Mouse (Mus musculus): ENCODE measurements around the gene Prex1. TPM values are rescaled to one million over a fixed set of nuclear protein-coding genes. Genes with fewer than 3 reads are reported as not detected.
A peak's percentile ranks its signal among the peaks of the same experiment; 100 is the strongest.

The Prex1 gene
- total and polyA plus RNA-seq, 2 experiments from 2014 or later, result 4.0 to 6.2 TPM

- H3K4me2 ChIP-seq (ENCODE audit: low read depth, low read length), result no peak overlapping the region
- H3K9me3 ChIP-seq (replicated peaks; ENCODE audit: control insufficient read depth, low read length), result no peaks in the 10 kb centered on the region
- no peaks in the 10 kb centered on the region for H3K36me3 ChIP-seq (replicated peaks; ENCODE audit: control insufficient read depth, insufficient read depth, low read length)
- no peaks in the 10 kb centered on the region for H3K27me3 ChIP-seq (ENCODE audit: control insufficient read depth, insufficient read depth, low read length)
- H3K4me1 ChIP-seq (ENCODE audit: control insufficient read depth, insufficient read depth), result peaks cover 4% of the 10 kb centered on the region; the same call in 1 of the 2 replicates
- TF ChIP-seq CTCF (IDR thresholded peaks at IDR 0.05; ENCODE audit: low read depth) (no peak), EP300 (IDR thresholded peaks at IDR 0.05; ENCODE audit: low read depth) (no peak)
- no peak for ATAC-seq (ENCODE audit: insufficient read depth, low read depth)
- WGBS, result 48% methylated on average over 3 of the region's 3 CpGs
- no peak for DNase-seq (ENCODE audit: low spot score)
- no peak overlapping the region for H3K9ac ChIP-seq (replicated peaks; ENCODE audit: low read depth, low read length)
- no peak overlapping the region for H3K27ac ChIP-seq (ENCODE audit: low read depth)
- H3K4me3 ChIP-seq (ENCODE audit: low read depth, low read length), result no peak overlapping the region
Observed at GRCm38 (mm10) chr2:166661971-166662370, 51.7 kb downstream of the Prex1 start.

GRCm38 (mm10) chr2:166661498-166661897 is 52.1 kb downstream of the Prex1 start:
- Histone ChIP-seq H3K36me3 (replicated peaks; ENCODE audit: control insufficient read depth, insufficient read depth, low read length) (no peaks in the 10 kb centered on the region), H3K27me3 (ENCODE audit: control insufficient read depth, insufficient read depth, low read length) (no peaks in the 10 kb centered on the region), H3K9ac (replicated peaks; ENCODE audit: low read depth, low read length) (no peak overlapping the region), H3K4me1 (ENCODE audit: control insufficient read depth, insufficient read depth) (peaks cover 4% of the 10 kb centered on the region; the same call in 1 of the 2 replicates), H3K4me2 (ENCODE audit: low read depth, low read length) (no peak overlapping the region), H3K4me3 (ENCODE audit: low read depth, low read length) (no peak overlapping the region), H3K27ac (ENCODE audit: low read depth) (no peak overlapping the region), H3K9me3 (replicated peaks; ENCODE audit: control insufficient read depth, low read length) (no peaks in the 10 kb centered on the region)
- DNase-seq (ENCODE audit: low spot score) (no peak), ATAC-seq (ENCODE audit: insufficient read depth, low read depth) (no peak)
- WGBS, result 78% methylated on average over 12 of the region's 12 CpGs
- TF ChIP-seq CTCF (IDR thresholded peaks at IDR 0.05; ENCODE audit: low read depth), result no peak
- TF ChIP-seq EP300 (IDR thresholded peaks at IDR 0.05; ENCODE audit: low read depth), result no peak

GRCm38 (mm10) chr2:166658380-166658779 is 55.3 kb downstream of the Prex1 start:
- TF ChIP-seq CTCF (IDR thresholded peaks at IDR 0.05; ENCODE audit: low read depth) (no peak), EP300 (IDR thresholded peaks at IDR 0.05; ENCODE audit: low read depth) (no peak)
- no peaks in the 10 kb centered on the region for H3K36me3 ChIP-seq (replicated peaks; ENCODE audit: control insufficient read depth, insufficient read depth, low read length)
- 63% methylated on average over 3 of the region's 3 CpGs for WGBS
- H3K4me3 ChIP-seq (ENCODE audit: low read depth, low read length), result no peak overlapping the region
- H3K9me3 ChIP-seq (replicated peaks; ENCODE audit: control insufficient read depth, low read length), result no peaks in the 10 kb centered on the region
- DNase-seq (ENCODE audit: low spot score) (no peak), ATAC-seq (ENCODE audit: insufficient read depth, low read depth) (no peak)
- H3K27me3 ChIP-seq (ENCODE audit: control insufficient read depth, insufficient read depth, low read length), result no peaks in the 10 kb centered on the region
- peaks cover 8% of the 10 kb centered on the region for H3K4me1 ChIP-seq (ENCODE audit: control insufficient read depth, insufficient read depth)
- no peak overlapping the region for H3K4me2 ChIP-seq (ENCODE audit: low read depth, low read length)
- H3K27ac ChIP-seq (ENCODE audit: low read depth), result peak overlapping the region; percentile 73
- H3K9ac ChIP-seq (replicated peaks; ENCODE audit: low read depth, low read length), result no peak overlapping the region

- H3K4me2 ChIP-seq (ENCODE audit: low read depth, low read length), result no peak overlapping the region
- peak; percentile 69 for ATAC-seq (ENCODE audit: insufficient read depth, low read depth)
- WGBS, result 58% methylated on average over 10 of the region's 10 CpGs
- no peaks in the 10 kb centered on the region for H3K9me3 ChIP-seq (replicated peaks; ENCODE audit: control insufficient read depth, low read length)
- peak; percentile 19 for DNase-seq (ENCODE audit: low spot score)
- TF ChIP-seq EP300 (IDR thresholded peaks at IDR 0.05; ENCODE audit: low read depth) (no peak), CTCF (IDR thresholded peaks at IDR 0.05; ENCODE audit: low read depth) (no peak)
- peaks cover 8% of the 10 kb centered on the region for H3K4me1 ChIP-seq (ENCODE audit: control insufficient read depth, insufficient read depth)
- no peak overlapping the region for H3K9ac ChIP-seq (replicated peaks; ENCODE audit: low read depth, low read length)
- peak overlapping the region; percentile 73 for H3K27ac ChIP-seq (ENCODE audit: low read depth)
- H3K36me3 ChIP-seq (replicated peaks; ENCODE audit: control insufficient read depth, insufficient read depth, low read length), result no peaks in the 10 kb centered on the region
- no peak overlapping the region for H3K4me3 ChIP-seq (ENCODE audit: low read depth, low read length)
- H3K27me3 ChIP-seq (ENCODE audit: control insufficient read depth, insufficient read depth, low read length), result no peaks in the 10 kb centered on the region
Observed at GRCm38 (mm10) chr2:166657451-166658011, 56.1 kb downstream of the Prex1 start.

GRCm38 (mm10) chr2:166656630-166657029 is 57.0 kb downstream of the Prex1 start:
- TF ChIP-seq CTCF (IDR thresholded peaks at IDR 0.05; ENCODE audit: low read depth), result no peak
- TF ChIP-seq EP300 (IDR thresholded peaks at IDR 0.05; ENCODE audit: low read depth), result no peak

More at GRCm38 (mm10) chr2:166656630-166657029, 57.0 kb downstream of the Prex1 start:
- H3K4me2 ChIP-seq (ENCODE audit: low read depth, low read length), result peak overlapping the region; percentile 13; the same call in 1 of the 2 replicates
- peak overlapping the region; percentile 73 for H3K27ac ChIP-seq (ENCODE audit: low read depth)
- peaks cover 8% of the 10 kb centered on the region for H3K4me1 ChIP-seq (ENCODE audit: control insufficient read depth, insufficient read depth)
- H3K9ac ChIP-seq (replicated peaks; ENCODE audit: low read depth, low read length), result no peak overlapping the region
- no peak overlapping the region for H3K4me3 ChIP-seq (ENCODE audit: low read depth, low read length)
- H3K27me3 ChIP-seq (ENCODE audit: control insufficient read depth, insufficient read depth, low read length), result no peaks in the 10 kb centered on the region
- 64% methylated on average over 4 of the region's 4 CpGs for WGBS
- no peaks in the 10 kb centered on the region for H3K9me3 ChIP-seq (replicated peaks; ENCODE audit: control insufficient read depth, low read length)
- ATAC-seq (ENCODE audit: insufficient read depth, low read depth) (no peak), DNase-seq (ENCODE audit: low spot score) (no peak)
- no peaks in the 10 kb centered on the region for H3K36me3 ChIP-seq (replicated peaks; ENCODE audit: control insufficient read depth, insufficient read depth, low read length)
